Mouse (Mus musculus): ENCODE data around the gene Megf8. TPM values are rescaled to one million over a fixed set of nuclear protein-coding genes. Genes with fewer than 3 reads are reported as not detected.

The Megf8 gene
- polyA plus RNA-seq, 1 experiment = 60.7 TPM

DNA sequence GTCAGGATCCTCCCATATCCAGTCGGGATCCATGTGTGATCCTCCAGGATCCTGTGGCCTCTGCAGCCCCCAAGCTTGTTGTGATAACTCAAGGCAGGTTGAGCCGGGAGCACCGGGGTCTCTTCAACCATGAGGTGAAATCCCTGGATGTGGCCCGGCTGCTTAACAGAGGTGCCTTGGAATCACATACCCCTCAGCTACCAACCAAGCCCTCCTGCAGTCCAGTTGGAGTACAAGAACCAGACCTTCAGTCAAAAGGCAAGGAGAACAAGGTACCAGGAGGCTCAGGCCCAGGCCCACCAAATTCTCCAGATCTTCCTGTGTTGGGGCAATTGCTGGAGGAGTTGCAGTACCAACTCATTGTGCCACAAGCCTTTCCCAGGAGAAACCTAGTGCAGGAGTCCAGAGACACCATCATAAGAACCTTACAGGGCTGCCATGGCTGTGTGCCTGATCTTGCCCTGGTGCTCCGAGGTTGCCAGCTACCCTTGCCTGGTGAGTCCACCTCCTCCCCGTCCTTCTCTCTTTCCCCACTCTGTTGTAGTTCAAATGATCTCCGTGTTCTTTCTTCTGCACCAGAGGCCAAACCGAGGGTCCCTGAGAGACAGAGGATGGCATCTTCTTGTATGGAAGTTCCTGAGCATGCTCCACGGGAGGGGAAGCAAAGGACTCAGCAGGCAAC, 13.8 kb upstream of the Megf8 start:
- TF ChIP-seq CTCF (IDR thresholded peaks at IDR 0.05; ENCODE audit: borderline replicate concordance, extremely low read depth, insufficient read depth, insufficient read length) (no peak), POLR2A (IDR thresholded peaks at IDR 0.05; ENCODE audit: borderline replicate concordance, extremely low read depth, insufficient read depth, insufficient read length, poor library complexity, severe bottlenecking) (no peak)
- DNase-seq (ENCODE audit: low read depth) = no peak

GRCm38 (mm10) chr7:25303685-25304006, 13.3 kb upstream of the Megf8 start:
- TF ChIP-seq POLR2A (IDR thresholded peaks at IDR 0.05; ENCODE audit: borderline replicate concordance, extremely low read depth, insufficient read depth, insufficient read length, poor library complexity, severe bottlenecking) (no peak), CTCF (IDR thresholded peaks at IDR 0.05; ENCODE audit: borderline replicate concordance, extremely low read depth, insufficient read depth, insufficient read length) (no peak)
- DNase-seq (ENCODE audit: low read depth) = no peak

DNA sequence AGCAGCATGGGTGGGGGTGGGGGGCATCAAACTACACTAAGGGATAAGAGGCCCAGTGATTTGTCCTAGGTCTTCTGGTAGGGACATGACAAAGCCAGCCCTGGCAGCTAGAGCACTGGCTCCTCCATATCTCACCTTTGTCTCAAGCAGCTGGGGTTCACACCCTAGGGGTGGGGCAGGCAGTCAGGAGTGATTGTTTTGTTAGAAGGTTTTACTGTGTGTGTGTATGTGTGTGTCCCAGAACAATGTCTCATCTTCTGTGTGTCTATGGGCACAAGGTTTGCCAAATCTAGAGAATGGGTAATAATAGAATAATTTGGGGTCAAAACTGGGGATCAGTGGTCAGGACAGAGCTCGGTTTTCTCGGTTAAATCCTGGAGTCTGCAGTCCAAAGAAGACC, 11.5 kb upstream of the Megf8 start:
- TF ChIP-seq CTCF (IDR thresholded peaks at IDR 0.05; ENCODE audit: borderline replicate concordance, extremely low read depth, insufficient read depth, insufficient read length) (no peak), POLR2A (IDR thresholded peaks at IDR 0.05; ENCODE audit: borderline replicate concordance, extremely low read depth, insufficient read depth, insufficient read length, poor library complexity, severe bottlenecking) (no peak)
- DNase-seq (ENCODE audit: low read depth) = no peak

- peak; percentile 74 for DNase-seq (ENCODE audit: low read depth)
- TF ChIP-seq CTCF (IDR thresholded peaks at IDR 0.05; ENCODE audit: borderline replicate concordance, extremely low read depth, insufficient read depth, insufficient read length) (no peak), POLR2A (IDR thresholded peaks at IDR 0.05; ENCODE audit: borderline replicate concordance, extremely low read depth, insufficient read depth, insufficient read length, poor library complexity, severe bottlenecking) (peak; percentile 79)
Measured at GRCm38 (mm10) chr7:25305956-25306613, 10.9 kb upstream of the Megf8 start, which contains the start of gene Tmem145. Gene Tmem145, plus strand, starts transcription at chr7:25306106.

- no peak for TF ChIP-seq POLR2A (IDR thresholded peaks at IDR 0.05; ENCODE audit: borderline replicate concordance, extremely low read depth, insufficient read depth, insufficient read length, poor library complexity, severe bottlenecking)
- TF ChIP-seq CTCF (IDR thresholded peaks at IDR 0.05; ENCODE audit: borderline replicate concordance, extremely low read depth, insufficient read depth, insufficient read length) = no peak
- DNase-seq (ENCODE audit: low read depth) = no peak
Measured at GRCm38 (mm10) chr7:25306614-25306996, 10.4 kb upstream of the Megf8 start.

GRCm38 (mm10) chr7:25308702-25309318, 8.2 kb upstream of the Megf8 start:
- DNase-seq (ENCODE audit: low read depth) = no peak
- TF ChIP-seq CTCF (IDR thresholded peaks at IDR 0.05; ENCODE audit: borderline replicate concordance, extremely low read depth, insufficient read depth, insufficient read length) (no peak), POLR2A (IDR thresholded peaks at IDR 0.05; ENCODE audit: borderline replicate concordance, extremely low read depth, insufficient read depth, insufficient read length, poor library complexity, severe bottlenecking) (no peak)

- no peak for DNase-seq (ENCODE audit: low read depth)
- TF ChIP-seq POLR2A (IDR thresholded peaks at IDR 0.05; ENCODE audit: borderline replicate concordance, extremely low read depth, insufficient read depth, insufficient read length, poor library complexity, severe bottlenecking) (no peak), CTCF (IDR thresholded peaks at IDR 0.05; ENCODE audit: borderline replicate concordance, extremely low read depth, insufficient read depth, insufficient read length) (no peak)
Measured at GRCm38 (mm10) chr7:25309425-25309824, 7.5 kb upstream of the Megf8 start.

GRCm38 (mm10) chr7:25311193-25311592, 5.8 kb upstream of the Megf8 start:
- TF ChIP-seq POLR2A (IDR thresholded peaks at IDR 0.05; ENCODE audit: borderline replicate concordance, extremely low read depth, insufficient read depth, insufficient read length, poor library complexity, severe bottlenecking) = no peak
- TF ChIP-seq CTCF (IDR thresholded peaks at IDR 0.05; ENCODE audit: borderline replicate concordance, extremely low read depth, insufficient read depth, insufficient read length) = no peak

GRCm38 (mm10) chr7:25313325-25313724, 3.6 kb upstream of the Megf8 start:
- DNase-seq (ENCODE audit: low read depth) = no peak
- TF ChIP-seq CTCF (IDR thresholded peaks at IDR 0.05; ENCODE audit: borderline replicate concordance, extremely low read depth, insufficient read depth, insufficient read length) (no peak), POLR2A (IDR thresholded peaks at IDR 0.05; ENCODE audit: borderline replicate concordance, extremely low read depth, insufficient read depth, insufficient read length, poor library complexity, severe bottlenecking) (no peak)

More at GRCm38 (mm10) chr7:25311193-25311592, 5.8 kb upstream of the Megf8 start:
- DNase-seq (ENCODE audit: low read depth) = no peak

- no peak for TF ChIP-seq CTCF (IDR thresholded peaks at IDR 0.05; ENCODE audit: borderline replicate concordance, extremely low read depth, insufficient read depth, insufficient read length)
- TF ChIP-seq POLR2A (IDR thresholded peaks at IDR 0.05; ENCODE audit: borderline replicate concordance, extremely low read depth, insufficient read depth, insufficient read length, poor library complexity, severe bottlenecking) = no peak
- no peak for DNase-seq (ENCODE audit: low read depth)
Measured at GRCm38 (mm10) chr7:25314606-25315305, 2.2 kb upstream of the Megf8 start.

Data from brain, embryonic 14.5 days (tissue).